Mouse (Mus musculus) cerebellum, postnatal 14 days (tissue): ENCODE results near the gene Adgrg5.
A peak's percentile ranks its signal among the peaks of the same experiment; 100 is the strongest.

Experiments used
- DNase-seq, 2 experiments: peaks; one replicate each; pipeline ENCODE4 v3.0.0; 2021; ENCODE audit warnings: mixed read lengths in 2 of 2

Adgrg5 gene

GRCm38 (mm10) chr8:94973786-94974185 lies 50.3 kb downstream of the Adgrg5 start:
- DNase-seq, result no peak

- no peak for DNase-seq
Observed at GRCm38 (mm10) chr8:94974467-94975165, 51.1 kb downstream of the Adgrg5 start, which contains the start of gene Adgrg1. Gene Adgrg1, plus strand, starts transcription at chr8:94974751.

GRCm38 (mm10) chr8:94976651-94977417 lies 53.3 kb downstream of the Adgrg5 start:
- no peak for DNase-seq

GRCm38 (mm10) chr8:94978131-94978530 lies 54.6 kb downstream of the Adgrg5 start:
- no peak for DNase-seq

GRCm38 (mm10) chr8:94978593-94979319 lies 55.3 kb downstream of the Adgrg5 start:
- DNase-seq, result no peak

GRCm38 (mm10) chr8:94980176-94980575 lies 56.7 kb downstream of the Adgrg5 start:
- DNase-seq, result no peak

GRCm38 (mm10) chr8:94980976-94981375 lies 57.5 kb downstream of the Adgrg5 start:
- DNase-seq, result peak in 1 of 2 experiments; percentile 14

- DNase-seq, result peak; percentile 71 to 80
Observed at GRCm38 (mm10) chr8:94981848-94982247, 58.4 kb downstream of the Adgrg5 start.

- DNase-seq, result no peak
Observed at GRCm38 (mm10) chr8:94983146-94983545, 59.7 kb downstream of the Adgrg5 start.

- DNase-seq, result peak; percentile 47 to 69
Observed at GRCm38 (mm10) chr8:94983881-94984516, 60.5 kb downstream of the Adgrg5 start.

GRCm38 (mm10) chr8:94985023-94985422 lies 61.5 kb downstream of the Adgrg5 start:
- DNase-seq, result peak in 1 of 2 experiments; percentile 22

- peak; percentile 69 to 81 for DNase-seq
Observed at GRCm38 (mm10) chr8:94986676-94987075, 63.2 kb downstream of the Adgrg5 start.

GRCm38 (mm10) chr8:94987553-94987952 lies 64.1 kb downstream of the Adgrg5 start:
- peak in 1 of 2 experiments; percentile 24 for DNase-seq

- no peak for DNase-seq
Observed at GRCm38 (mm10) chr8:94988619-94989018, 65.1 kb downstream of the Adgrg5 start.

- peak; percentile 78 to 91 for DNase-seq
Observed at GRCm38 (mm10) chr8:94989711-94990110, 66.2 kb downstream of the Adgrg5 start.

- peak in 1 of 2 experiments; percentile 36 for DNase-seq
Observed at GRCm38 (mm10) chr8:94990598-94991453, 67.3 kb downstream of the Adgrg5 start.

- DNase-seq, result peak; percentile 31 to 61
Observed at GRCm38 (mm10) chr8:94991454-94991994, 68.0 kb downstream of the Adgrg5 start.

GRCm38 (mm10) chr8:94992010-94992409 lies 68.5 kb downstream of the Adgrg5 start:
- no peak for DNase-seq

- DNase-seq, result peak; percentile 74 to 79
Observed at GRCm38 (mm10) chr8:94992534-94992933, 69.0 kb downstream of the Adgrg5 start.
